Mouse (Mus musculus) monocyte, adult 59 days (primary cell): ENCODE data around the gene Prl3d1. TPM values are rescaled to one million over a fixed set of nuclear protein-coding genes. Genes with fewer than 3 reads are reported as not detected.

ENCODE experiments used
- total RNA-seq, 2 experiments: library from RNA; stranded (reverse); gene quantifications; one replicate each; pipeline ENCODE4 v1.2.4; 2023

Gene Prl3d1
- not detected for total RNA-seq

DNA sequence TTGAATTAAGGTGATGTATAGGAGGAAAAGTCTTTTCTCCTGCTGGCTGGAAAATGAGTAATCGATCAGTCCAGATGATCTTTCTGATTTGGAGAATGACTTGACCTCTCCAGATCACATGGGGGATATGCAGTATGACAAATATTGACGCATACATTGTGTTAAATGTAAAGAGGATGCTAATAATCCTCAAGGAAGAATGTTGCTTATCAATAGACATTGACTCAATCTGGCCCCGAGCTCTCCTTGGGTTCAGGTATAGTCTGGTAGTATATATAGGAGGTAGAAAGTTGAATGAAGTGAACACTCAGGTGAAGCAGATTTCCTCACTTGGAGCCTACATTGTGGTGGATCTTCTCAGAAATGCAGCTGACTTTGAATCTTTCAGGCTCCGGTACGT is at the start of gene Prl3d1:
Prl3d1 (plus strand) TSS at position 301 of the 400 bp plus-strand sequence.

DNA sequence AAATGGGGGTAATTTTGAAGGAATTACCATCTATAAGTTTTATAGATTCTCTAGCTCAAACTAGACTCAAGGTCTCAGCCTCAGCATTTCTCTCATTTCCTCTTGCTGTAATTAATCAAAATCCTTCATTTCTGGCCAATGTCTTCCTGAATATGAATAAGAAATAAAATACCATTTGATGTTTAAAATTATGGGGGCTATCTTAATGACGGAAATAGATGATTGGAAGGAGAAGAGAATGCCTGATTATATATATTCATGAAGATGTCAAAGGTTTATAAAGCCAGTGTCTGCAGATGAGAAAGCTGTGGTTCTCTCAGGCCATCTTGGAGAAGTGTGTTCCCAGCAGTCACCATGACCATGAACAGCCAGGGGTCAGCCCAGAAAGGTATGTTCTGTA is 36.7 kb upstream of the Prl3d1 start, which contains the start of gene Prl:
Prl (plus strand) TSS at position 301 of the 400 bp plus-strand sequence.

GRCm38 (mm10) chr13:27121398-27121797 is 27.4 kb downstream of the Prl3d1 start, which contains the start of gene Prl3d2:
Gene Prl3d2, plus strand, starts transcription at chr13:27121698.

Other genes starting within 250 kb of the Prl3d1 start
- gene Prl, start 36.6 kb upstream of the Prl3d1 start, total RNA-seq, result not detected
- not detected for gene Prl3d2, start 27.5 kb downstream of the Prl3d1 start, total RNA-seq
- gene Prl3d3, start 62.6 kb downstream of the Prl3d1 start, total RNA-seq, result not detected
- not detected for gene Prl3c1, start 102.5 kb downstream of the Prl3d1 start, total RNA-seq
- not detected for gene Prl3b1, start 147.7 kb downstream of the Prl3d1 start, total RNA-seq
- not detected for gene Prl3a1, start 165.2 kb downstream of the Prl3d1 start, total RNA-seq
- gene Prl6a1, start 218.4 kb downstream of the Prl3d1 start, total RNA-seq, result not detected